Mouse (Mus musculus): ENCODE measurements around the gene Btrc. TPM values are rescaled to one million over a fixed set of nuclear protein-coding genes. Genes with fewer than 3 reads are reported as not detected.

Btrc gene
- polyA plus RNA-seq, 1 experiment from 2014 or later, result 58.8 TPM

- no peak overlapping the region for H3K4me3 ChIP-seq (ENCODE audit: low read depth, low read length)
- no peak overlapping the region for H3K9ac ChIP-seq (ENCODE audit: low read length)
- no peak overlapping the region for H3K27ac ChIP-seq (ENCODE audit: low read depth, low read length)
- H3K9me3 ChIP-seq (ENCODE audit: control insufficient read depth, low read length), result no peaks in the 10 kb centered on the region
- 25% methylated on average over 6 of the region's 6 CpGs for WGBS
- peaks cover 2% of the 10 kb centered on the region for H3K4me1 ChIP-seq (replicated peaks; ENCODE audit: control insufficient read depth, insufficient read depth, low read length)
- H3K4me2 ChIP-seq (ENCODE audit: low read depth, low read length, severe bottlenecking), result no peak overlapping the region
- peaks cover 5% of the 10 kb centered on the region; the same call in 1 of the 2 replicates for H3K27me3 ChIP-seq (ENCODE audit: control insufficient read depth, insufficient read depth, low read length)
- peak; percentile 78 for DNase-seq (ENCODE audit: low spot score)
- H3K36me3 ChIP-seq (ENCODE audit: control insufficient read depth, insufficient read depth, low read length), result no peaks in the 10 kb centered on the region; the same call in 1 of the 2 replicates
- no peak for ATAC-seq (replicated peaks; ENCODE audit: low FRiP score)
These were observed 210.3 kb downstream of the Btrc start for GRCm38 (mm10) chr19:45573861-45574267.

- Histone ChIP-seq H3K27ac (ENCODE audit: low read depth, low read length) (no peak overlapping the region), H3K36me3 (ENCODE audit: control insufficient read depth, insufficient read depth, low read length) (no peaks in the 10 kb centered on the region; the same call in 1 of the 2 replicates), H3K4me1 (replicated peaks; ENCODE audit: control insufficient read depth, insufficient read depth, low read length) (peaks cover 2% of the 10 kb centered on the region; the same call in 1 of the 2 replicates), H3K4me2 (ENCODE audit: low read depth, low read length, severe bottlenecking) (no peak overlapping the region), H3K9ac (ENCODE audit: low read length) (no peak overlapping the region), H3K4me3 (ENCODE audit: low read depth, low read length) (no peak overlapping the region), H3K9me3 (ENCODE audit: control insufficient read depth, low read length) (no peaks in the 10 kb centered on the region), H3K27me3 (ENCODE audit: control insufficient read depth, insufficient read depth, low read length) (peaks cover 5% of the 10 kb centered on the region; the same call in 1 of the 2 replicates)
- ATAC-seq (replicated peaks; ENCODE audit: low FRiP score) (no peak), DNase-seq (ENCODE audit: low spot score) (no peak)
- 82% methylated on average over 7 of the region's 7 CpGs for WGBS
These were observed 210.9 kb downstream of the Btrc start for GRCm38 (mm10) chr19:45574339-45574898.

GRCm38 (mm10) chr19:45574941-45575631 is 211.6 kb downstream of the Btrc start:
- H3K4me3 ChIP-seq (ENCODE audit: low read depth, low read length), result no peak overlapping the region
- ATAC-seq (replicated peaks; ENCODE audit: low FRiP score) (no peak), DNase-seq (ENCODE audit: low spot score) (no peak)
- H3K27ac ChIP-seq (ENCODE audit: low read depth, low read length), result no peak overlapping the region
- no peaks in the 10 kb centered on the region; the same call in 1 of the 2 replicates for H3K36me3 ChIP-seq (ENCODE audit: control insufficient read depth, insufficient read depth, low read length)
- peaks cover 2% of the 10 kb centered on the region; the same call in 1 of the 2 replicates for H3K27me3 ChIP-seq (ENCODE audit: control insufficient read depth, insufficient read depth, low read length)
- H3K4me1 ChIP-seq (replicated peaks; ENCODE audit: control insufficient read depth, insufficient read depth, low read length), result peaks cover 4% of the 10 kb centered on the region
- 53% methylated on average over 19 of the region's 19 CpGs for WGBS
- H3K4me2 ChIP-seq (ENCODE audit: low read depth, low read length, severe bottlenecking), result no peak overlapping the region
- H3K9me3 ChIP-seq (ENCODE audit: control insufficient read depth, low read length), result no peaks in the 10 kb centered on the region
- H3K9ac ChIP-seq (ENCODE audit: low read length), result no peak overlapping the region

GRCm38 (mm10) chr19:45575632-45576001 is 212.1 kb downstream of the Btrc start:
- H3K4me1 ChIP-seq (replicated peaks; ENCODE audit: control insufficient read depth, insufficient read depth, low read length), result peaks cover 4% of the 10 kb centered on the region
- no peak overlapping the region for H3K4me2 ChIP-seq (ENCODE audit: low read depth, low read length, severe bottlenecking)
- no peak overlapping the region for H3K27ac ChIP-seq (ENCODE audit: low read depth, low read length)
- peaks cover 2% of the 10 kb centered on the region; the same call in 1 of the 2 replicates for H3K27me3 ChIP-seq (ENCODE audit: control insufficient read depth, insufficient read depth, low read length)
- ATAC-seq (replicated peaks; ENCODE audit: low FRiP score) (no peak), DNase-seq (ENCODE audit: low spot score) (no peak)
- no peak overlapping the region for H3K9ac ChIP-seq (ENCODE audit: low read length)
- no peaks in the 10 kb centered on the region; the same call in 1 of the 2 replicates for H3K36me3 ChIP-seq (ENCODE audit: control insufficient read depth, insufficient read depth, low read length)
- H3K9me3 ChIP-seq (ENCODE audit: control insufficient read depth, low read length), result no peaks in the 10 kb centered on the region
- WGBS, result 5% methylated on average over 8 of the region's 8 CpGs
- no peak overlapping the region for H3K4me3 ChIP-seq (ENCODE audit: low read depth, low read length)

GRCm38 (mm10) chr19:45577141-45577750 is 213.7 kb downstream of the Btrc start:
- Histone ChIP-seq H3K9ac (ENCODE audit: low read length) (no peak overlapping the region), H3K9me3 (ENCODE audit: control insufficient read depth, low read length) (no peaks in the 10 kb centered on the region; the same call in 1 of the 2 replicates), H3K27ac (ENCODE audit: low read depth, low read length) (no peak overlapping the region), H3K4me2 (ENCODE audit: low read depth, low read length, severe bottlenecking) (no peak overlapping the region), H3K36me3 (ENCODE audit: control insufficient read depth, insufficient read depth, low read length) (no peaks in the 10 kb centered on the region; the same call in 1 of the 2 replicates), H3K4me3 (ENCODE audit: low read depth, low read length) (no peak overlapping the region), H3K27me3 (ENCODE audit: control insufficient read depth, insufficient read depth, low read length) (peaks cover 11% of the 10 kb centered on the region), H3K4me1 (replicated peaks; ENCODE audit: control insufficient read depth, insufficient read depth, low read length) (peaks cover 11% of the 10 kb centered on the region)
- ATAC-seq (replicated peaks; ENCODE audit: low FRiP score) (no peak), DNase-seq (ENCODE audit: low spot score) (no peak)
- WGBS, result 87% methylated on average over 14 of the region's 14 CpGs

- Histone ChIP-seq H3K4me2 (ENCODE audit: low read depth, low read length, severe bottlenecking) (no peak overlapping the region), H3K4me1 (replicated peaks; ENCODE audit: control insufficient read depth, insufficient read depth, low read length) (peaks cover 15% of the 10 kb centered on the region), H3K4me3 (ENCODE audit: low read depth, low read length) (no peak overlapping the region), H3K9me3 (ENCODE audit: control insufficient read depth, low read length) (no peaks in the 10 kb centered on the region; the same call in 1 of the 2 replicates), H3K27me3 (ENCODE audit: control insufficient read depth, insufficient read depth, low read length) (peaks cover 18% of the 10 kb centered on the region), H3K27ac (ENCODE audit: low read depth, low read length) (no peak overlapping the region), H3K36me3 (ENCODE audit: control insufficient read depth, insufficient read depth, low read length) (no peaks in the 10 kb centered on the region; the same call in 1 of the 2 replicates), H3K9ac (ENCODE audit: low read length) (no peak overlapping the region)
- DNase-seq (ENCODE audit: low spot score) (no peak), ATAC-seq (replicated peaks; ENCODE audit: low FRiP score) (no peak)
- WGBS, result 93% methylated on average over 12 of the region's 12 CpGs
These were observed 215.4 kb downstream of the Btrc start for GRCm38 (mm10) chr19:45578976-45579375.

GRCm38 (mm10) chr19:45579416-45579815 is 215.9 kb downstream of the Btrc start:
- no peak for DNase-seq (ENCODE audit: low spot score)
- Histone ChIP-seq H3K27me3 (ENCODE audit: control insufficient read depth, insufficient read depth, low read length) (peaks cover 21% of the 10 kb centered on the region), H3K36me3 (ENCODE audit: control insufficient read depth, insufficient read depth, low read length) (no peaks in the 10 kb centered on the region; the same call in 1 of the 2 replicates), H3K4me3 (ENCODE audit: low read depth, low read length) (no peak overlapping the region), H3K27ac (ENCODE audit: low read depth, low read length) (no peak overlapping the region), H3K4me2 (ENCODE audit: low read depth, low read length, severe bottlenecking) (no peak overlapping the region), H3K9me3 (ENCODE audit: control insufficient read depth, low read length) (no peaks in the 10 kb centered on the region; the same call in 1 of the 2 replicates), H3K4me1 (replicated peaks; ENCODE audit: control insufficient read depth, insufficient read depth, low read length) (peaks cover 15% of the 10 kb centered on the region), H3K9ac (ENCODE audit: low read length) (no peak overlapping the region)
- no peak for ATAC-seq (replicated peaks; ENCODE audit: low FRiP score)
- WGBS, result 89% methylated on average over 7 of the region's 7 CpGs

Data from forebrain, embryonic 11.5 days (tissue).